Mouse (Mus musculus): Measurements from ENCODE around the gene Adcy3.

DNA sequence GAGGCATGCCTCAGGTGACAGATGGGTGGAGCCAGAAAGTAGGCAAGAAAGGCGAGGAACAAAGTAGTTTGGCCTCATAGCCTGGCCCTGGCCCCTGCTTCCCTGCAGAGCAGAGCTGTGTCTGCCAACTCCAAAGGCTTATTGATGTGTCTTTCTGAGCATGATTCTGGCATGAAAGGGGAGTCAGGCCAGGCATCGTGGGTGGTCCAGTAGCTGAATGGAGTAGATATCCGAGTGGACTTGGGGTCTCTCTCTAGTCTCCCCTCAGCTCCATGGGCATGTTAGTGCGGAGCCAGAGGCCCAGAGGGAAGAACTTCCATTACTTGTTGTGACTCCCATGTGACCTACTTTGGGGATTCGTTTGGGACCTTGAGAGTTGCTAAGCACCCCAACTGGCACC is 45.9 kb downstream of the Adcy3 start:
- no peak for TF ChIP-seq CTCF (IDR thresholded peaks at IDR 0.05; ENCODE audit: borderline replicate concordance, insufficient read depth, low read length)
- no peak for TF ChIP-seq POLR2A (IDR thresholded peaks at IDR 0.05; ENCODE audit: low read depth, low read length)
